Mouse (Mus musculus) CH12.LX (cell line): ENCODE results near the gene Afm. TPM values are rescaled to one million over a fixed set of nuclear protein-coding genes. Genes with fewer than 3 reads are reported as not detected.

Source experiments
- DNase-seq: peaks from one replicate; pipeline ENCODE4 v3.0.0-alpha.2; 2013; ENCODE audit errors: extremely low read depth
- H3K27ac ChIP-seq: 2 replicates; pipeline ENCODE4 v1.5.1; 2012; ENCODE audit warnings: low read depth, mild to moderate bottlenecking, control low read depth, moderate library complexity; ENCODE audit not compliant: insufficient read depth
- H3K27me3 ChIP-seq: replicated peaks from 2 replicates; pipeline ENCODE3; 2012; ENCODE audit warnings: inconsistent platforms
- H3K36me3 ChIP-seq, 2 experiments: replicated peaks in 1 of 2; 2 replicates each; pipeline versions ENCODE3 to v1.6.1; 2012; ENCODE audit warnings: inconsistent platforms in 1 of 2, low read length in 1 of 2, mild to moderate bottlenecking in 1 of 2, mixed read lengths in 1 of 2, moderate library complexity in 1 of 2; ENCODE audit not compliant: control insufficient read depth in 1 of 2, insufficient read depth in 1 of 2
- H3K4me1 ChIP-seq, 2 experiments: 2 replicates each; pipeline ENCODE4 v1.6.1; 2012; ENCODE audit warnings: inconsistent platforms in 1 of 2, moderate library complexity in 1 of 2; ENCODE audit not compliant: insufficient read depth in 2 of 2, control insufficient read depth in 1 of 2
- H3K4me2 ChIP-seq: 2 replicates; pipeline ENCODE4 v1.6.1; 2012; ENCODE audit warnings: low read depth, mild to moderate bottlenecking, control low read depth; ENCODE audit not compliant: poor library complexity, insufficient read depth, severe bottlenecking
- H3K4me3 ChIP-seq, 3 experiments: fragments of 150-350 bp in 1 of 3; sonication (generic) in 1 of 3; replicated peaks in 1 of 3; 2 replicates each; pipeline versions ENCODE3 to v1.5.1; 2011 to 2012; ENCODE audit warnings: low read depth in 2 of 3, low read length in 2 of 3, mild to moderate bottlenecking in 2 of 3, moderate library complexity in 2 of 3, control low read depth in 1 of 3, improper control_type of control experiment in 1 of 3, inconsistent platforms in 1 of 3, mixed read lengths in 1 of 3; ENCODE audit not compliant: poor library complexity in 1 of 3
- H3K79me2 ChIP-seq: replicated peaks from 2 replicates; pipeline ENCODE4 v1.6.1; 2012; ENCODE audit warnings: mild to moderate bottlenecking, moderate library complexity; ENCODE audit not compliant: control insufficient read depth, poor library complexity, insufficient read depth, severe bottlenecking; ENCODE audit errors: extremely low read depth
- H3K9ac ChIP-seq: 2 replicates; pipeline ENCODE4 v1.6.1; 2012; ENCODE audit warnings: low read depth, mild to moderate bottlenecking, control low read depth, moderate library complexity; ENCODE audit not compliant: insufficient read depth
- H3K9me3 ChIP-seq: replicated peaks from 2 replicates; pipeline ENCODE3; 2012; ENCODE audit warnings: low read length, inconsistent platforms, mixed read lengths
- BHLHE40 ChIP-seq: IDR thresholded peaks from 2 replicates; pipeline ENCODE4 v1.6.1; 2011; ENCODE audit warnings: mild to moderate bottlenecking, low read depth, low read length, improper control_type of control experiment
- CHD1 ChIP-seq: IDR thresholded peaks from 2 replicates; pipeline ENCODE4 v1.6.1; 2012; ENCODE audit warnings: low read depth, low read length, improper control_type of control experiment, inconsistent platforms
- CTCF ChIP-seq, 2 experiments: IDR thresholded peaks in 1 of 2; conservative IDR thresholded peaks in 1 of 2; 2 replicates each; pipeline ENCODE4 v1.5.1; 2011 to 2012; ENCODE audit warnings: low read depth in 2 of 2, low read length in 2 of 2, improper control_type of control experiment in 1 of 2, inconsistent platforms in 1 of 2, mild to moderate bottlenecking in 1 of 2, moderate library complexity in 1 of 2
- E2F4 ChIP-seq: IDR thresholded peaks from 2 replicates; pipeline ENCODE4 v1.6.1; 2011; ENCODE audit warnings: low read depth, low read length, improper control_type of control experiment; ENCODE audit not compliant: insufficient replicate concordance
- ELF1 ChIP-seq: IDR thresholded peaks from 2 replicates; pipeline ENCODE4 v1.6.1; 2014; ENCODE audit warnings: low read depth, mild to moderate bottlenecking, inconsistent platforms, low read length, improper control_type of control experiment
- ETS1 ChIP-seq: conservative IDR thresholded peaks from 2 replicates; pipeline ENCODE4 v1.6.1; 2012; ENCODE audit warnings: low read depth, mild to moderate bottlenecking, inconsistent platforms, low read length, improper control_type of control experiment, moderate library complexity
- GABPA ChIP-seq: IDR thresholded peaks from 2 replicates; pipeline ENCODE4 v1.6.1; 2012; ENCODE audit warnings: low read depth, low read length, improper control_type of control experiment, inconsistent platforms; ENCODE audit not compliant: insufficient replicate concordance
- HCFC1 ChIP-seq: IDR thresholded peaks from 2 replicates; pipeline ENCODE4 v1.6.1; 2012; ENCODE audit warnings: low read depth, mild to moderate bottlenecking, inconsistent platforms, low read length, improper control_type of control experiment
- KAT2A ChIP-seq: IDR thresholded peaks from 2 replicates; pipeline ENCODE4 v1.6.1; 2012; ENCODE audit warnings: low read length, improper control_type of control experiment, inconsistent platforms; ENCODE audit not compliant: insufficient replicate concordance
- MAX ChIP-seq: IDR thresholded peaks from 2 replicates; pipeline ENCODE4 v1.6.1; 2011; ENCODE audit warnings: low read length, improper control_type of control experiment
- MAZ ChIP-seq: IDR thresholded peaks from 2 replicates; pipeline ENCODE4 v1.6.1; 2012; ENCODE audit warnings: low read depth, mild to moderate bottlenecking, inconsistent platforms, low read length, improper control_type of control experiment, moderate library complexity
- MXI1 ChIP-seq: IDR thresholded peaks from 2 replicates; pipeline ENCODE4 v1.6.1; 2011; ENCODE audit warnings: mild to moderate bottlenecking, low read depth, low read length, improper control_type of control experiment
- MYC ChIP-seq: IDR thresholded peaks from 2 replicates; pipeline ENCODE4 v1.6.1; 2011; ENCODE audit warnings: low read depth, mild to moderate bottlenecking, improper control_type of control experiment, low read length
- NELFE ChIP-seq: IDR thresholded peaks from 2 replicates; pipeline ENCODE4 v1.6.1; 2011; ENCODE audit warnings: low read depth, low read length, improper control_type of control experiment
- PAX5 ChIP-seq: IDR thresholded peaks from 2 replicates; pipeline ENCODE4 v1.6.1; 2012; ENCODE audit warnings: low read length, inconsistent platforms, mixed read lengths
- POLR2A ChIP-seq: IDR thresholded peaks from 2 replicates; pipeline ENCODE4 v1.6.1; 2011; ENCODE audit warnings: low read depth, mild to moderate bottlenecking, improper control_type of control experiment, low read length
- RAD21 ChIP-seq: IDR thresholded peaks from 2 replicates; pipeline ENCODE4 v1.6.1; 2011; ENCODE audit warnings: low read depth, mild to moderate bottlenecking, low read length, improper control_type of control experiment, moderate library complexity
- RCOR1 ChIP-seq: conservative IDR thresholded peaks from 2 replicates; pipeline ENCODE4 v1.6.1; 2012; ENCODE audit warnings: low read depth, mild to moderate bottlenecking, inconsistent platforms, low read length, improper control_type of control experiment
- TBP ChIP-seq: conservative IDR thresholded peaks from 2 replicates; pipeline ENCODE4 v1.6.1; 2011; ENCODE audit warnings: low read depth, low read length, improper control_type of control experiment
- TCF12 ChIP-seq: IDR thresholded peaks from 2 replicates; pipeline ENCODE4 v1.6.1; 2014; ENCODE audit warnings: low read depth, mild to moderate bottlenecking, inconsistent platforms, low read length, improper control_type of control experiment
- UBTF ChIP-seq: IDR thresholded peaks from 2 replicates; pipeline ENCODE4 v1.6.1; 2012; ENCODE audit warnings: low read depth, mild to moderate bottlenecking, inconsistent platforms, low read length, improper control_type of control experiment, moderate library complexity
- USF1 ChIP-seq: IDR thresholded peaks from 2 replicates; pipeline ENCODE4 v1.6.1; 2014; ENCODE audit warnings: low read depth, mild to moderate bottlenecking, inconsistent platforms, low read length, improper control_type of control experiment
- ZKSCAN1 ChIP-seq: IDR thresholded peaks from 2 replicates; pipeline ENCODE4 v1.6.1; 2012; ENCODE audit warnings: low read depth, inconsistent platforms, low read length, improper control_type of control experiment, borderline replicate concordance
- ZMIZ1 ChIP-seq: IDR thresholded peaks from 2 replicates; pipeline ENCODE4 v1.6.1; 2012; ENCODE audit warnings: low read depth, mild to moderate bottlenecking, inconsistent platforms, low read length, improper control_type of control experiment
- ZNF384 ChIP-seq: IDR thresholded peaks from 2 replicates; pipeline ENCODE4 v1.6.1; 2012; ENCODE audit warnings: low read depth, low read length, improper control_type of control experiment, inconsistent platforms
- dilution Hi-C: fragments of 300-500 bp; cut with MboI; formaldehyde crosslinking; loops from 2 replicates; pipeline ENCODE4 v1.14.3; 2020; ENCODE audit warnings: low sequenced_read_pairs; ENCODE audit not compliant: extremely low pct_unique_long_range_greater_than_20kb, extremely low pct_ligation_motif_present
- in situ Hi-C: fragments of 300-500 bp; cut with MboI; formaldehyde crosslinking; loops from 3 replicates; pipeline ENCODE4 v1.14.3; 2019; ENCODE audit warnings: low sequenced_read_pairs, low pct_ligation_motif_present, low pct_unique_long_range_greater_than_20kb, mixed read lengths
- polyA plus RNA-seq: library from polyadenylated mRNA; unstranded; fragments of >175 nt; gene quantifications from 2 replicates; pipeline ENCODE4 v1.2.1, GENCODE M21; 2012; ENCODE audit warnings: low read depth; ENCODE audit not compliant: insufficient read length
- total RNA-seq, 2 experiments: library from RNA; depleted of rRNA; stranded (reverse); fragments of 300-350 nt in 1 of 2; fragments of >200 nt in 1 of 2; gene quantifications; 2 replicates each; pipeline ENCODE4 v1.2.3; 2012 to 2014

Afm gene
- total and polyA plus RNA-seq, 3 experiments, result not detected

DNA sequence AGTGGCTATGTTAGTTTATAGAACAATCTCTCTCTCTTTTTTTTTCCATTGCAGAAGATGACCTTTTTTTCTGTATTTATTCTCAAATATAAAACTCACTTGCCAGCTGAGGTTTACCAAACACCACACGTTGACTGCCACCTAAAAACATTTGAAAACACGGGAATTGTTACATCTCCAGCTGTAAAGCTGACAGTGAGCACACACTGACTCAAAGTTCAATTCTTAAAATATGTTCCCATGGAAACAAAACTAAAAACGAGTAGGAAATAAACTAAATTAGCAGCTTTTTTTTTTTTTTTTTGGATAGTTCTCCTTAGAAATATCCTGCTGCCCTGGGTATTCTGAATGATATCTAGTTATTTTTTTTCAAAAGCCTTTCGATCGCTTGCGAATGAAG is 46.5 kb downstream of the Afm start:
- in situ Hi-C loops (no loop called here), dilution Hi-C loops (no loop called here)
- no peak for DNase-seq
- Histone ChIP-seq H3K4me2 (no peak overlapping the region), H3K9ac (no peak overlapping the region), H3K9me3 (no peaks in the 10 kb centered on the region), H3K27ac (no peak overlapping the region), H3K36me3 (no peaks in the 10 kb centered on the region), H3K4me1 (0 out of 4 replicates have a peak, but pooled peaks cover 0 to 6% of the 10 kb centered on the region in 2 experiments), H3K4me3 (no peak overlapping the region), H3K79me2 (no peaks in the 10 kb centered on the region), H3K27me3 (no peaks in the 10 kb centered on the region)
- TF ChIP-seq GABPA, result no peak
- no peak for TF ChIP-seq RCOR1
- no peak for TF ChIP-seq BHLHE40
- TF ChIP-seq UBTF, result no peak
- TF ChIP-seq CHD1, result no peak
- no peak for TF ChIP-seq TCF12
- no peak for TF ChIP-seq PAX5
- no peak for TF ChIP-seq MYC
- no peak for TF ChIP-seq KAT2A
- no peak for TF ChIP-seq RAD21
- no peak for TF ChIP-seq USF1
- no peak for TF ChIP-seq MAX
- no peak for TF ChIP-seq HCFC1
- TF ChIP-seq ZNF384, result no peak
- TF ChIP-seq NELFE, result no peak
- no peak for TF ChIP-seq ETS1
- no peak for TF ChIP-seq MAZ
- TF ChIP-seq ZMIZ1, result no peak
- no peak for TF ChIP-seq E2F4

- no peaks in the 10 kb centered on the region for H3K9me3 ChIP-seq
- H3K9ac ChIP-seq, result no peak overlapping the region
- H3K4me1 ChIP-seq, result peaks cover 0 to 5% of the 10 kb centered on the region in 2 experiments; a peak in 2 of 4 replicates
- no peak for DNase-seq
- H3K27ac ChIP-seq, result no peak overlapping the region
- H3K4me2 ChIP-seq, result no peak overlapping the region
- in situ Hi-C loops, result no loop called here
- no peaks in the 10 kb centered on the region for H3K27me3 ChIP-seq
- no peaks in the 10 kb centered on the region for H3K36me3 ChIP-seq
- dilution Hi-C loops, result no loop called here
- no peak for TF ChIP-seq POLR2A
- TF ChIP-seq NELFE, result no peak
- no peak for TF ChIP-seq ZKSCAN1
- no peak for TF ChIP-seq ELF1
- TF ChIP-seq MXI1, result no peak
- no peak for TF ChIP-seq KAT2A
- TF ChIP-seq E2F4, result no peak
- no peak for TF ChIP-seq RAD21
- no peak for TF ChIP-seq ETS1
- no peak for TF ChIP-seq TBP
- no peak for TF ChIP-seq HCFC1
- no peak for TF ChIP-seq CTCF (conservative IDR thresholded peaks at IDR 0.05 in 1 of 2, IDR thresholded peaks at IDR 0.05 in 1 of 2; ENCODE audit: low read depth in 2 of 2, low read length in 2 of 2)
- H3K4me3 ChIP-seq, result no peak overlapping the region
- H3K79me2 ChIP-seq, result no peaks in the 10 kb centered on the region
Observed at GRCm38 (mm10) chr5:90567788-90568187, 49.1 kb downstream of the Afm start.
